Mouse (Mus musculus) cerebellum, adult 2 months (tissue): ENCODE measurements at regions not wholly inside any gene's neighbourhood (a gene's known extent, or its start where the extent isn't known, plus 50 kb on each side); places are given as distances from the start of the nearest gene placed in this dataset.

Source experiments
- CTCF ChIP-seq: fragments of 200-500 bp; IDR thresholded peaks from 2 replicates; pipeline ENCODE4 v1.5.1; 2011; ENCODE audit warnings: low read depth, mild to moderate bottlenecking, control low read depth, low read length, moderate library complexity, borderline replicate concordance; ENCODE audit not compliant: insufficient read depth
- POLR2A ChIP-seq: fragments of 200-500 bp; IDR thresholded peaks from 2 replicates; pipeline ENCODE4 v1.6.1; 2011; ENCODE audit warnings: low read length, control low read depth, borderline replicate concordance; ENCODE audit not compliant: insufficient read depth

GRCm38 (mm10) chr16:39196896-39197295 lies 304.4 kb downstream of the Igsf11 start:
- no peak for TF ChIP-seq POLR2A
- TF ChIP-seq CTCF: no peak
